Mouse (Mus musculus) midbrain, embryonic 12.5 days (tissue): ENCODE measurements around the gene 2210408I21Rik. TPM values are rescaled to one million over a fixed set of nuclear protein-coding genes. Genes with fewer than 3 reads are reported as not detected.
A peak's percentile ranks its signal among the peaks of the same experiment; 100 is the strongest.

ENCODE experiments used
- ATAC-seq: fragments of 200-750 bp; cut with Nextera tagmentation; 2 replicates; pipeline ENCODE4 v1.8.0; 2017; ENCODE audit warnings: low read depth, moderate TSS enrichment, moderate library complexity; ENCODE audit not compliant: low FRiP score
- H3K27ac ChIP-seq: fragments of 300-500 bp; sonication (generic); replicated peaks from 2 replicates; pipeline ENCODE4 v1.5.1; 2016; ENCODE audit warnings: mild to moderate bottlenecking
- H3K27me3 ChIP-seq: fragments of 300-500 bp; sonication (generic); 2 replicates; pipeline ENCODE4 v1.6.1; 2016; ENCODE audit warnings: mild to moderate bottlenecking
- H3K36me3 ChIP-seq: fragments of 300-500 bp; sonication (generic); 2 replicates; pipeline ENCODE4 v1.6.1; 2016
- H3K4me1 ChIP-seq: fragments of 300-500 bp; sonication (generic); 2 replicates; pipeline ENCODE4 v1.6.1; 2016
- H3K4me2 ChIP-seq: fragments of 300-500 bp; sonication (generic); replicated peaks from 2 replicates; pipeline ENCODE4 v1.6.1; 2016; ENCODE audit warnings: mild to moderate bottlenecking, moderate library complexity
- H3K4me3 ChIP-seq: fragments of 300-500 bp; sonication (generic); 2 replicates; pipeline ENCODE4 v1.5.1; 2016; ENCODE audit warnings: mild to moderate bottlenecking
- H3K9ac ChIP-seq: fragments of 300-500 bp; sonication (generic); replicated peaks from 2 replicates; pipeline ENCODE4 v1.6.1; 2016; ENCODE audit warnings: mild to moderate bottlenecking, moderate library complexity
- H3K9me3 ChIP-seq: fragments of 300-500 bp; sonication (generic); 2 replicates; pipeline ENCODE4 v1.6.1; 2016; ENCODE audit warnings: mild to moderate bottlenecking
- WGBS: fragments of 180-500 bp; shearing (Covaris S2); methylation state at CpG from one replicate; pipeline ENCODE4 v1.1.7; 2016; 5-methylcytosine and 5-hydroxymethylcytosine counted together
- polyA plus RNA-seq: library from polyadenylated mRNA; unstranded; fragments of >200 nt; fragmentation: Nextera tagmentation; extraction: Ambion mirVana; gene quantifications from 2 replicates; pipeline ENCODE4 v1.2.1, GENCODE M21; 2016

The 2210408I21Rik gene
- polyA plus RNA-seq, 1 experiment from 2014 or later, result 15.2 TPM

- no peak overlapping the region for H3K4me3 ChIP-seq
- no peaks in the 10 kb centered on the region for H3K4me1 ChIP-seq
- H3K36me3 ChIP-seq, result no peaks in the 10 kb centered on the region
- no peaks in the 10 kb centered on the region for H3K27me3 ChIP-seq
- 92% methylated on average over 3 of the region's 3 CpGs for WGBS
- H3K4me2 ChIP-seq, result no peak overlapping the region
- no peak overlapping the region for H3K27ac ChIP-seq
- no peak for ATAC-seq
- no peaks in the 10 kb centered on the region for H3K9me3 ChIP-seq
- no peak overlapping the region for H3K9ac ChIP-seq
Measured at GRCm38 (mm10) chr13:77295519-77295918, 160.2 kb downstream of the 2210408I21Rik start.

DNA sequence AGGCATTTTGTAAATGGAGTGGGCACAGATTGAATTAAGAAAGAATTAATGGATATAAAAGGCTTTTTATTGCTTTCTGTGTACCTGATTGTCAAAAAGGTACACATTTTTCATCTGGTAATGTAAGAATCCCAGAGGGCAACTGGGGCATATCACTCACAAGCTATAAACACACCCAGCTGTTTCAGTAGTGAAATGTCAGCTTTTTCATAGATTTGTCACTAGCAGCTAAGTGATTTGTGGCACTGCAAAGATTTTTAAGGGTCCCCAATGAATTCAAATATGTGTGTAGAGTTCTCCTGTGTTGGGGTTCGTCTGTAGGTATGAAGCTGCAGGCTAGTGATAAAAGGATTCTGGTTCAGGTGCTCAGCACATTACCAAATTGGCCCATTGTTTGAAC lies 188.8 kb downstream of the 2210408I21Rik start:
- 80% methylated on average over 1 of the region's 1 CpGs for WGBS
- no peak for ATAC-seq

DNA sequence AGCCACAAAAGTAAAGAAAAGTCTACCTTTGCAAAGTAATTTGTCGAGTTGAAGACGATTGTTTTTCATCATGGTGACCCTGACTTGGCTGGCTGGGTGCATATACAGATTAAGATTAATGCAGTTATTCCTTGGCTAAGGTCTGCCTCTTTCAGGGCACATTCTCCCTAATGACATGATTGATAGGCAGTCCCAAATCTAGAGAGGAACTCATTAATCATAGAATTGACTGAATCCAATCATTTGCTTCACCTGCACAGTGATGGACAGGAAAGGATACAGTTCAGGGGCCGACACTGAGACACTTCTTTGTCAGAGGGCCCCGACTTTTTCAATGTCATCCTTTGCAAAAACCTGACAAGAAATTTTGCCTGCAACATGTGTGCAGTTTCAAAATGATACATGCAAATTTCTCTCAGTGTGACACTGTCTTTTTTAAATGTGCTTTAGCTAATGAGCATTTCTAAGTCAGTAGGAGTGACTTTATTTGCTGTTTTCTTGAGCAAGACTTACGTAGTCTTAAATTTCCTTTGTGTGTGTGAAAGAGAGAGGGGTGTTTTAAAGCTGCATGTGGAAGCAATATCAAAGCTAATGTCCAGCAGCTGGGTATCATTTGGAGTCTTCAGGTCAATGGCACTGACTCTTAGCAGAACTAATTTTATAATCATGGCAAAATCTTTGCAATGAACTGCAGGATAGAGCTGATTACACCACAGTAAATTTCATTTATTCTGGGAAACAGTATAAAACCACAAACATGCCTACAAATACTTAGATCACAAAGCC lies 191.0 kb downstream of the 2210408I21Rik start:
- Histone ChIP-seq H3K4me2 (no peak overlapping the region), H3K9ac (no peak overlapping the region), H3K9me3 (no peaks in the 10 kb centered on the region), H3K4me1 (no peaks in the 10 kb centered on the region), H3K36me3 (no peaks in the 10 kb centered on the region), H3K27ac (no peak overlapping the region), H3K4me3 (no peak overlapping the region), H3K27me3 (no peaks in the 10 kb centered on the region)
- ATAC-seq, result 0 out of 2 replicates have a peak, but pooled peaks have one; percentile 30
- 81% methylated on average over 5 of the region's 5 CpGs for WGBS

More for the DNA sequence above, 188.8 kb downstream of the 2210408I21Rik start:
- Histone ChIP-seq H3K4me3 (no peak overlapping the region), H3K27me3 (no peaks in the 10 kb centered on the region), H3K4me2 (no peak overlapping the region), H3K27ac (no peak overlapping the region), H3K4me1 (no peaks in the 10 kb centered on the region), H3K9me3 (no peaks in the 10 kb centered on the region), H3K36me3 (no peaks in the 10 kb centered on the region), H3K9ac (no peak overlapping the region)

GRCm38 (mm10) chr13:77342097-77342496 lies 206.8 kb downstream of the 2210408I21Rik start:
- no peak overlapping the region for H3K27ac ChIP-seq
- 90% methylated on average over 2 of the region's 2 CpGs for WGBS
- H3K4me1 ChIP-seq, result no peaks in the 10 kb centered on the region
- no peak overlapping the region for H3K9ac ChIP-seq
- H3K4me2 ChIP-seq, result no peak overlapping the region
- no peaks in the 10 kb centered on the region for H3K36me3 ChIP-seq
- no peaks in the 10 kb centered on the region for H3K9me3 ChIP-seq
- ATAC-seq, result no peak
- no peaks in the 10 kb centered on the region for H3K27me3 ChIP-seq
- H3K4me3 ChIP-seq, result no peak overlapping the region

DNA sequence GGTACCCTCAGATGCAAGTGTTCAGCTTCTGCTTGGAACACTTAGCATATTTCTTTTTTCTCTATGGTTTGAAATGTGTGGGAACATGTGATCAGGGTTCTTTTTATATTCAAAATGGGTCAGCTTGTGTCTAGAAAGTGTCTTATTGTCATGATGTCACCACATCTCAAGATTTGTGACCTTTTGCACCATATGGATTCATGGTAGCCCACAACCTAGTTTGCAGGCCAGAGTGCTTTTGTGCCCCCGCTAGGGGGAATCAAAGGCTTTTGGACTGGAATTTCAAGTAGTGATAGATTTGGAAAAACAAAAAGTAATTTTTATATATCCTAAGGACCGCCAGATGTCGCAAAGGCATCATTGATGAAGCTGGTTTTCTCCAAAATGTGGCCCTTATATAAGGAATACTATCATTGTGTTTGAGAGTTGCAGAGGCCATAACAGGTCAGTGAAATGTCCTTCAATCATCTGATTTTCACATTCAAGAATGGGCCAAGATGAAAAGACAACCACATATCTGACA lies 250.2 kb downstream of the 2210408I21Rik start:
- WGBS, result 80% methylated on average over 3 of the region's 3 CpGs
- H3K9ac ChIP-seq, result no peak overlapping the region
- no peak overlapping the region for H3K4me2 ChIP-seq
- no peak for ATAC-seq
- no peaks in the 10 kb centered on the region for H3K27me3 ChIP-seq
- H3K4me1 ChIP-seq, result no peaks in the 10 kb centered on the region
- no peaks in the 10 kb centered on the region for H3K36me3 ChIP-seq
- H3K9me3 ChIP-seq, result no peaks in the 10 kb centered on the region
- H3K4me3 ChIP-seq, result no peak overlapping the region
- H3K27ac ChIP-seq, result no peak overlapping the region

GRCm38 (mm10) chr13:77386001-77386400 lies 250.7 kb downstream of the 2210408I21Rik start:
- 81% methylated on average over 4 of the region's 4 CpGs for WGBS
- Histone ChIP-seq H3K27ac (no peak overlapping the region), H3K36me3 (no peaks in the 10 kb centered on the region), H3K27me3 (no peaks in the 10 kb centered on the region), H3K4me3 (no peak overlapping the region), H3K9me3 (no peaks in the 10 kb centered on the region), H3K4me1 (no peaks in the 10 kb centered on the region), H3K9ac (no peak overlapping the region), H3K4me2 (no peak overlapping the region)
- no peak for ATAC-seq

- H3K4me3 ChIP-seq, result no peak overlapping the region
- H3K36me3 ChIP-seq, result no peaks in the 10 kb centered on the region
- H3K27ac ChIP-seq, result no peak overlapping the region
- H3K4me2 ChIP-seq, result no peak overlapping the region
- no peak overlapping the region for H3K9ac ChIP-seq
- H3K27me3 ChIP-seq, result no peaks in the 10 kb centered on the region
- 47% methylated on average over 4 of the region's 4 CpGs for WGBS
- peak; percentile 24; the same call in 1 of the 2 replicates for ATAC-seq
- H3K4me1 ChIP-seq, result no peaks in the 10 kb centered on the region
- no peaks in the 10 kb centered on the region for H3K9me3 ChIP-seq
Measured at GRCm38 (mm10) chr13:77388148-77388547, 252.8 kb downstream of the 2210408I21Rik start.

DNA sequence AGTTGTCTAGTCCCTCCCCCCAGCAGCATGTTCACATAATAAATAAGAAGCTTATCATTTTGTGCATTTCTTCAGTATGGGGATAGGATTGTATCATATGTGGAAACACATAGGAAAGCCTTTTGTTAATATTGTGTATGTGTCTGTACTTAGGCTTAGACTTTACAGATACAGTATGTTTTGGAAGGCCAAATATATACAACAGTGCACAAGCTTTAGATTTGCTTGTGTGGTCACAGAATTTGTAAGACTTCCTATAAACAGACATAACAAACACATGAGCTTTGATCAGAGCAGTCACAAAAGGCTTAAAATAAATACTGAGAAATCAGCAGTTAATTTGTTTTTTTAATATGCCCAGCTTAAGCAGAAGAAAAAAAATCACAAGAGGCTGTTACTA lies 253.9 kb downstream of the 2210408I21Rik start:
- Histone ChIP-seq H3K4me2 (no peak overlapping the region), H3K9me3 (no peaks in the 10 kb centered on the region), H3K27ac (no peak overlapping the region)

GRCm38 (mm10) chr13:77396374-77396773 lies 261.0 kb downstream of the 2210408I21Rik start:
- Histone ChIP-seq H3K4me3 (no peak overlapping the region), H3K4me2 (no peak overlapping the region)
- WGBS, result 67% methylated on average over 2 of the region's 2 CpGs

More for the DNA sequence above, 253.9 kb downstream of the 2210408I21Rik start:
- no peaks in the 10 kb centered on the region for H3K36me3 ChIP-seq
- no peak for ATAC-seq
- no peak overlapping the region for H3K4me3 ChIP-seq
- no peaks in the 10 kb centered on the region for H3K4me1 ChIP-seq
- no peaks in the 10 kb centered on the region for H3K27me3 ChIP-seq
- H3K9ac ChIP-seq, result no peak overlapping the region

DNA sequence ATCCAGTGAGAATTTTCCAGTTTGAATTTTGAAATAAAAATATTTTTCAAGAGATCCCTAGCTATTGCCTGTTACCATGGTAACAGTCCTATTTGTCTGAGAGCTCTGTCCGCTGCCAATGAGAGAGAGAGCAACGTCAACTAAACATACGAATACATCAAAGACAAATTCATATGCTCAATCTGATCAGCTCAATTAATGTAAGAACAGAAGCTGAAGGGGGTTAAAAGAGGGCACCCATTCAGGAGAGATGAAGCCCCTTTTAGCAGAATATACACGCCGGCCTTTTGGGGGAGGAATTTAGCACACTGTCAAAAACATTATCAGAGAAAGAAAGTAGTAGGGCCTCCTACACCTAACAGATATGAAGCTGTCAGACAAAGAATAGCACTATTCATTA lies 261.6 kb downstream of the 2210408I21Rik start:
- peak; percentile 48 for ATAC-seq
- 0 out of 2 replicates have a peak overlapping the region, but pooled peaks have one; percentile 20 for H3K27ac ChIP-seq
- 22% methylated on average over 5 of the region's 5 CpGs for WGBS
- H3K36me3 ChIP-seq, result no peaks in the 10 kb centered on the region
- no peak overlapping the region for H3K9ac ChIP-seq
- H3K4me2 ChIP-seq, result peak overlapping the region; percentile 22
- H3K4me1 ChIP-seq, result peaks cover 16% of the 10 kb centered on the region
- H3K27me3 ChIP-seq, result no peaks in the 10 kb centered on the region
- H3K4me3 ChIP-seq, result no peak overlapping the region
- no peaks in the 10 kb centered on the region for H3K9me3 ChIP-seq

More at GRCm38 (mm10) chr13:77396374-77396773, 261.0 kb downstream of the 2210408I21Rik start:
- peak; percentile 58; the same call in 1 of the 2 replicates for ATAC-seq
- Histone ChIP-seq H3K9ac (no peak overlapping the region), H3K27me3 (no peaks in the 10 kb centered on the region), H3K9me3 (no peaks in the 10 kb centered on the region), H3K4me1 (peaks cover 16% of the 10 kb centered on the region), H3K36me3 (no peaks in the 10 kb centered on the region), H3K27ac (no peak overlapping the region)

- Histone ChIP-seq H3K4me1 (peaks cover 20% of the 10 kb centered on the region), H3K27me3 (no peaks in the 10 kb centered on the region), H3K27ac (peak overlapping the region; percentile 52; the same call in 1 of the 2 replicates), H3K36me3 (no peaks in the 10 kb centered on the region), H3K9ac (no peak overlapping the region), H3K4me2 (no peak overlapping the region), H3K4me3 (no peak overlapping the region), H3K9me3 (no peaks in the 10 kb centered on the region)
- WGBS, result 83% methylated on average over 7 of the region's 7 CpGs
- ATAC-seq, result no peak
Measured at GRCm38 (mm10) chr13:77397646-77398045, 262.3 kb downstream of the 2210408I21Rik start.

DNA sequence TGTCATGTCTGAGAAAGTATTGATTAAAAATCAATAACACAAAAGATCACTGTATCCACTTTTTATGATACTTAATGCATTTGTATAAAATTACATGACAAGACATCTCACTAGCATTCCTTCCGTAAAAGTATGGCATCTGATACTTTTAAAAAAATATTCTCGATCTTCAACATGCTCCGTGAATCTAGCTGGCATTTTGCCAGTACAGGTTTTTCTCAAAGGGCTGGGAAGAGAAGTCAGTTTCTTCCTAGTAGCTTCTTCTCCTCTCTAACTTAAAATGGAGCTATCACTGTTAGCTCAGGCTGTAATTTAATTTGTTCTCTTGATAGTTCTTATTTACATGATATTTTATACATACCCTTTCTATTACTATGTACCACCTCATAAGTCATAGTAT lies 263.1 kb downstream of the 2210408I21Rik start:
- H3K4me2 ChIP-seq, result no peak overlapping the region
- H3K36me3 ChIP-seq, result no peaks in the 10 kb centered on the region
- WGBS, result 84% methylated on average over 3 of the region's 3 CpGs
- H3K27ac ChIP-seq, result no peak overlapping the region
- H3K4me1 ChIP-seq, result peaks cover 20% of the 10 kb centered on the region
- no peak overlapping the region for H3K4me3 ChIP-seq
- no peak overlapping the region for H3K9ac ChIP-seq
- ATAC-seq, result no peak
- no peaks in the 10 kb centered on the region for H3K27me3 ChIP-seq
- H3K9me3 ChIP-seq, result no peaks in the 10 kb centered on the region
